Comparison of ENCODE assay signal across 16 mouse cellular contexts in genomic region chr2:32681754-32682153, GRCm38 (mm10). TPM values are rescaled to one million over a fixed set of nuclear protein-coding genes. Genes with fewer than 3 reads are reported as not detected.
A peak's percentile ranks its signal among the peaks of the same experiment; 100 is the strongest.
DNase-seq lines count a peak whose midpoint lies in the region; ATAC-seq and TF ChIP-seq lines count a peak whose summit lies in the region.
"Had no signal": no experiment of that assay in that cellular context is flagged by ENCODE, and none has a peak within 500 bp of the region (broad histone marks: within the 10 kb centered on the region; RNA-seq: fewer than 3 reads in every experiment).

No protein-coding gene starts in this region.

- H3K9ac ChIP-seq in heart, embryonic 13.5 days = no peak overlapping the region
- H3K9ac ChIP-seq in heart, adult 2 months (ENCODE audit: low read depth, low read length) = no peak overlapping the region
- no peak overlapping the region for H3K9ac ChIP-seq in embryonic facial prominence, embryonic 15.5 days
- no peak overlapping the region for H3K9ac ChIP-seq in stomach, postnatal 0 days (ENCODE audit: low read length)
- H3K9ac ChIP-seq: liver, embryonic 15.5 days had no signal

- 0 out of 2 replicates have a peak overlapping the region, but pooled peaks have one; percentile 85 for H3K27ac ChIP-seq in heart, embryonic 13.5 days (replicated peaks)
- H3K27ac ChIP-seq in heart, adult 2 months = no peak overlapping the region
- H3K27ac ChIP-seq in testis, adult 2 months (ENCODE audit: control insufficient read depth, insufficient read depth, low read depth, low read length) = no peak overlapping the region
- H3K27ac ChIP-seq in embryonic facial prominence, embryonic 15.5 days (replicated peaks) = peak overlapping the region; percentile 45
- peak overlapping the region; percentile 35 for H3K27ac ChIP-seq in stomach, postnatal 0 days (replicated peaks)
- H3K27ac ChIP-seq in thymus, adult 2 months (ENCODE audit: control insufficient read depth, insufficient read depth, low read length) = no peak overlapping the region
- H3K27ac ChIP-seq: liver, embryonic 15.5 days had no signal

- peaks cover 98% of the 10 kb centered on the region for H3K36me3 ChIP-seq in heart, embryonic 13.5 days
- no peaks in the 10 kb centered on the region for H3K36me3 ChIP-seq in heart, adult 2 months (ENCODE audit: control insufficient read depth, insufficient read depth, low read length)
- H3K36me3 ChIP-seq in testis, adult 2 months (ENCODE audit: control insufficient read depth, insufficient read depth, low read length) = no peaks in the 10 kb centered on the region; the same call in 1 of the 2 replicates
- peaks cover 66% of the 10 kb centered on the region for H3K36me3 ChIP-seq in embryonic facial prominence, embryonic 15.5 days
- peaks cover 24% of the 10 kb centered on the region for H3K36me3 ChIP-seq in stomach, postnatal 0 days (ENCODE audit: control insufficient read depth, insufficient read depth, low read length)
- H3K36me3 ChIP-seq in thymus, adult 2 months (ENCODE audit: control insufficient read depth, insufficient read depth, low read length) = no peaks in the 10 kb centered on the region

- H3K9me3 ChIP-seq in heart, embryonic 13.5 days = no peaks in the 10 kb centered on the region
- H3K9me3 ChIP-seq in embryonic facial prominence, embryonic 15.5 days (replicated peaks) = no peaks in the 10 kb centered on the region
- no peaks in the 10 kb centered on the region for H3K9me3 ChIP-seq in stomach, postnatal 0 days (ENCODE audit: control insufficient read depth, low read length)
- H3K9me3 ChIP-seq: liver, embryonic 15.5 days had no signal

- no peak for TF ChIP-seq POLR2A in heart, adult 2 months (IDR thresholded peaks at IDR 0.05; ENCODE audit: insufficient read depth, low read depth, low read length)
- TF ChIP-seq POLR2A in testis, adult 2 months (IDR thresholded peaks at IDR 0.05; ENCODE audit: control insufficient read depth, low read depth, low read length) = no peak
- no peak for TF ChIP-seq POLR2A in thymus, adult 2 months (IDR thresholded peaks at IDR 0.05; ENCODE audit: control insufficient read depth, extremely low read depth, insufficient read depth, low read length, poor library complexity)

- no peak for DNase-seq in heart, adult 2 months
- no peak for DNase-seq in testis, postnatal 10 days (ENCODE audit: low spot score)
- DNase-seq in stomach, postnatal 0 days (ENCODE audit: low spot score) = no peak
- no peak for DNase-seq in thymus, adult 2 months
- DNase-seq in liver = no peak
- DNase-seq: heart, adult 18-20 months; kidney, adult 9 months; layer of hippocampus, postnatal 36 days had no signal

- H3K4me1 ChIP-seq in heart, embryonic 13.5 days = peaks cover 33% of the 10 kb centered on the region
- H3K4me1 ChIP-seq in heart, adult 2 months (ENCODE audit: control insufficient read depth, insufficient read depth, low read length) = peaks cover 1% of the 10 kb centered on the region; the same call in 1 of the 2 replicates
- H3K4me1 ChIP-seq in testis, adult 2 months (ENCODE audit: control insufficient read depth, insufficient read depth, low read length) = peaks cover 3% of the 10 kb centered on the region; the same call in 1 of the 2 replicates
- H3K4me1 ChIP-seq in embryonic facial prominence, embryonic 15.5 days = peaks cover 27% of the 10 kb centered on the region
- H3K4me1 ChIP-seq in stomach, postnatal 0 days (replicated peaks; ENCODE audit: control insufficient read depth, insufficient read depth) = no peaks in the 10 kb centered on the region; the same call in 1 of the 2 replicates
- H3K4me1 ChIP-seq in thymus, adult 2 months (replicated peaks; ENCODE audit: control insufficient read depth, insufficient read depth, low read length) = peaks cover 11% of the 10 kb centered on the region

- 71% methylated on average over 6 of the region's 6 CpGs for WGBS in heart, embryonic 13.5 days
- WGBS in heart, adult 2 months = 70% methylated on average over 6 of the region's 6 CpGs
- 36% methylated on average over 6 of the region's 6 CpGs for WGBS in embryonic facial prominence, embryonic 15.5 days
- 48% methylated on average over 6 of the region's 6 CpGs for WGBS in stomach, postnatal 0 days
- WGBS in thymus, adult 2 months = 86% methylated on average over 6 of the region's 6 CpGs

- H3K27me3 ChIP-seq in heart, embryonic 13.5 days (replicated peaks) = no peaks in the 10 kb centered on the region
- H3K27me3 ChIP-seq in heart, adult 2 months (ENCODE audit: control insufficient read depth, insufficient read depth, low read length) = no peaks in the 10 kb centered on the region
- no peaks in the 10 kb centered on the region for H3K27me3 ChIP-seq in testis, adult 2 months (ENCODE audit: control insufficient read depth, insufficient read depth, low read length)
- no peaks in the 10 kb centered on the region for H3K27me3 ChIP-seq in embryonic facial prominence, embryonic 15.5 days
- no peaks in the 10 kb centered on the region for H3K27me3 ChIP-seq in stomach, postnatal 0 days (ENCODE audit: control insufficient read depth, insufficient read depth, low read length)
- no peaks in the 10 kb centered on the region for H3K27me3 ChIP-seq in thymus, adult 2 months (ENCODE audit: control insufficient read depth, insufficient read depth, low read length)
- H3K27me3 ChIP-seq: liver, embryonic 15.5 days had no signal

- H3K4me2 ChIP-seq in heart, embryonic 13.5 days = no peak overlapping the region
- no peak overlapping the region for H3K4me2 ChIP-seq in embryonic facial prominence, embryonic 15.5 days (replicated peaks)
- no peak overlapping the region for H3K4me2 ChIP-seq in stomach, postnatal 0 days (replicated peaks; ENCODE audit: low read depth)
- H3K4me2 ChIP-seq: liver, embryonic 15.5 days had no signal

- no peak for TF ChIP-seq EP300 in heart, adult 2 months (IDR thresholded peaks at IDR 0.05; ENCODE audit: insufficient read depth, low read depth, low read length)
- no peak for TF ChIP-seq EP300 in stomach, postnatal 0 days (optimal IDR thresholded peaks at IDR 0.05)

- ATAC-seq in heart, embryonic 13.5 days (ENCODE audit: extremely low read depth, insufficient number of reproducible peaks, low FRiP score, low TSS enrichment) = no peak
- no peak for ATAC-seq in embryonic facial prominence, embryonic 15.5 days (ENCODE audit: insufficient number of reproducible peaks, low FRiP score, low TSS enrichment, low read depth)
- ATAC-seq in stomach, postnatal 0 days (ENCODE audit: low FRiP score, low TSS enrichment) = no peak
- ATAC-seq: activated CD4-positive, CD25-positive, alpha-beta regulatory T cell, adult 4 months had no signal

- intact Hi-C loops in heart, adult 2 months (cut with DNase I) = no loop called here

- TF ChIP-seq CTCF in heart, adult 2 months (IDR thresholded peaks at IDR 0.05) = no peak
- TF ChIP-seq CTCF in testis, adult 2 months (IDR thresholded peaks at IDR 0.05; ENCODE audit: control insufficient read depth, insufficient read depth, insufficient replicate concordance, low read depth, low read length) = no peak
- no peak for TF ChIP-seq CTCF in stomach, postnatal 0 days (IDR thresholded peaks at IDR 0.05; ENCODE audit: low read depth)
- no peak for TF ChIP-seq CTCF in thymus, adult 2 months (IDR thresholded peaks at IDR 0.05; ENCODE audit: borderline replicate concordance, control insufficient read depth, extremely low read depth, insufficient read depth, low read length, poor library complexity)

- no peaks in the 10 kb centered on the region for H3K79me2 ChIP-seq in heart, adult 2 months (replicated peaks; ENCODE audit: control insufficient read depth, insufficient read depth, low read length)

- no peak overlapping the region for H3K4me3 ChIP-seq in heart, embryonic 13.5 days
- no peak overlapping the region for H3K4me3 ChIP-seq in heart, adult 2 months
- H3K4me3 ChIP-seq in testis, adult 2 months (ENCODE audit: control insufficient read depth, low read depth, low read length) = peak overlapping the region; percentile 52
- H3K4me3 ChIP-seq in embryonic facial prominence, embryonic 15.5 days (replicated peaks) = no peak overlapping the region
- H3K4me3 ChIP-seq in stomach, postnatal 0 days (ENCODE audit: low read depth, low read length) = no peak overlapping the region
- no peak overlapping the region for H3K4me3 ChIP-seq in thymus, adult 2 months (ENCODE audit: control insufficient read depth, insufficient read depth, low read length)
- H3K4me3 ChIP-seq: liver, embryonic 15.5 days; myocyte had no signal

RNA-seq across cellular contexts. Expression of gene Fpgs, which starts 22.2 kb away (rescaled TPM):
- polyA plus RNA-seq in heart, embryonic 13.5 days (2015; fragmentation: Nextera tagmentation; extraction: Ambion mirVana) = 19.0 and 21.3 TPM in 2 replicates
- 1 to 10 TPM; 4.6 to 5.7 TPM for total RNA-seq in heart, adult 2 months (2021)
- polyA plus RNA-seq in heart, adult 2 months (2012; rRNA removed) = 17.8 and 18.0 TPM in 2 replicates
- 39.4 and 45.3 TPM in 2 replicates for polyA plus RNA-seq in testis, adult 2 months (2012; rRNA removed)
- polyA plus RNA-seq in embryonic facial prominence, embryonic 15.5 days (2015; fragmentation: Nextera tagmentation; extraction: Ambion mirVana) = 31.6 and 33.2 TPM in 2 replicates
- polyA plus RNA-seq in stomach, postnatal 0 days (2015; fragmentation: Nextera tagmentation; extraction: Ambion mirVana) = 15.1 and 17.3 TPM in 2 replicates
- 61.8 and 65.7 TPM in 2 replicates for polyA plus RNA-seq in thymus, adult 2 months (2012; rRNA removed)

RNA-seq across cellular contexts. Expression of gene Cdk9, which starts 31.1 kb away (rescaled TPM):
- 60.0 and 63.2 TPM in 2 replicates for polyA plus RNA-seq in heart, embryonic 13.5 days (2015; fragmentation: Nextera tagmentation; extraction: Ambion mirVana)
- 10 to 100 TPM; 21.0 to 25.3 TPM for total RNA-seq in heart, adult 2 months (2021)
- polyA plus RNA-seq in heart, adult 2 months (2012; rRNA removed) = 42.3 and 49.3 TPM in 2 replicates
- 105 and 121 TPM in 2 replicates for polyA plus RNA-seq in testis, adult 2 months (2012; rRNA removed)
- polyA plus RNA-seq in embryonic facial prominence, embryonic 15.5 days (2015; fragmentation: Nextera tagmentation; extraction: Ambion mirVana) = 105 and 106 TPM in 2 replicates
- 55.8 and 57.8 TPM in 2 replicates for polyA plus RNA-seq in stomach, postnatal 0 days (2015; fragmentation: Nextera tagmentation; extraction: Ambion mirVana)
- 220 and 239 TPM in 2 replicates for polyA plus RNA-seq in thymus, adult 2 months (2012; rRNA removed)

RNA-seq across cellular contexts. Expression of gene Eng, which starts 35.4 kb away (rescaled TPM):
- 148 and 155 TPM in 2 replicates for polyA plus RNA-seq in heart, embryonic 13.5 days (2015; fragmentation: Nextera tagmentation; extraction: Ambion mirVana)
- total RNA-seq in heart, adult 2 months (2021) = 100 to 1,000 TPM; 113 to 122 TPM
- 230 and 239 TPM in 2 replicates for polyA plus RNA-seq in heart, adult 2 months (2012; rRNA removed)
- 6.5 and 7.9 TPM in 2 replicates for polyA plus RNA-seq in testis, adult 2 months (2012; rRNA removed)
- polyA plus RNA-seq in embryonic facial prominence, embryonic 15.5 days (2015; fragmentation: Nextera tagmentation; extraction: Ambion mirVana) = 83.8 and 86.3 TPM in 2 replicates
- 23.0 and 23.3 TPM in 2 replicates for polyA plus RNA-seq in stomach, postnatal 0 days (2015; fragmentation: Nextera tagmentation; extraction: Ambion mirVana)
- 62.1 and 66.1 TPM in 2 replicates for polyA plus RNA-seq in thymus, adult 2 months (2012; rRNA removed)
- polyA plus RNA-seq: activated CD4-positive, CD25-positive, alpha-beta regulatory T cell, adult 4 months had no signal

RNA-seq across cellular contexts. Expression of gene Sh2d3c, which starts 39.1 kb away (rescaled TPM):
- polyA plus RNA-seq in heart, embryonic 13.5 days (2015; fragmentation: Nextera tagmentation; extraction: Ambion mirVana) = 33.0 and 34.1 TPM in 2 replicates
- total RNA-seq in heart, adult 2 months (2021) = 10 to 100 TPM; 27.1 to 28.9 TPM
- polyA plus RNA-seq in heart, adult 2 months (2012; rRNA removed) = 38.7 and 52.8 TPM in 2 replicates
- 1.9 and 2.3 TPM in 2 replicates for polyA plus RNA-seq in testis, adult 2 months (2012; rRNA removed)
- polyA plus RNA-seq in embryonic facial prominence, embryonic 15.5 days (2015; fragmentation: Nextera tagmentation; extraction: Ambion mirVana) = 27.3 and 27.6 TPM in 2 replicates
- 7.7 and 8.4 TPM in 2 replicates for polyA plus RNA-seq in stomach, postnatal 0 days (2015; fragmentation: Nextera tagmentation; extraction: Ambion mirVana)
- 104 and 106 TPM in 2 replicates for polyA plus RNA-seq in thymus, adult 2 months (2012; rRNA removed)

RNA-seq across cellular contexts. Expression of gene 6330409D20Rik, which starts 59.1 kb away (rescaled TPM):
- 0.18 and 0.28 TPM in 2 replicates for polyA plus RNA-seq in heart, embryonic 13.5 days (2015; fragmentation: Nextera tagmentation; extraction: Ambion mirVana)
- total RNA-seq in heart, adult 2 months (2021) = not detected
- polyA plus RNA-seq in heart, adult 2 months (2012; rRNA removed) = not detected in 2 replicates
- 0.10 and 0.16 TPM in 2 replicates for polyA plus RNA-seq in testis, adult 2 months (2012; rRNA removed)
- polyA plus RNA-seq in embryonic facial prominence, embryonic 15.5 days (2015; fragmentation: Nextera tagmentation; extraction: Ambion mirVana) = 0.32 and 0.42 TPM in 2 replicates
- not detected in 2 replicates for polyA plus RNA-seq in stomach, postnatal 0 days (2015; fragmentation: Nextera tagmentation; extraction: Ambion mirVana)
- polyA plus RNA-seq in thymus, adult 2 months (2012; rRNA removed) = 0.20 and 0.27 TPM in 2 replicates
- total RNA-seq: common myeloid progenitor, adult 5-6 weeks; heart, adult 18-20 months; megakaryocyte progenitor cell, adult 5-6 weeks had no signal
- polyA plus RNA-seq: liver, embryonic 15.5 days; myocyte had no signal

Comparison
In these comparisons a context has a peak if more than half of its experiments do, and no peak if none do; other contexts are left out.
1. H3K27ac ChIP-seq: peak in heart, embryonic 13.5 days (single experiment), embryonic facial prominence, embryonic 15.5 days (single experiment) and stomach, postnatal 0 days (single experiment); none in heart, adult 2 months (single experiment), testis, adult 2 months (single experiment) and thymus, adult 2 months (single experiment).